Mouse (Mus musculus): ENCODE results near the gene Dgkg. TPM values are rescaled to one million over a fixed set of nuclear protein-coding genes. Genes with fewer than 3 reads are reported as not detected.
A peak's percentile ranks its signal among the peaks of the same experiment; 100 is the strongest.

Dgkg gene
- polyA plus RNA-seq, 1 experiment, result not detected

DNA sequence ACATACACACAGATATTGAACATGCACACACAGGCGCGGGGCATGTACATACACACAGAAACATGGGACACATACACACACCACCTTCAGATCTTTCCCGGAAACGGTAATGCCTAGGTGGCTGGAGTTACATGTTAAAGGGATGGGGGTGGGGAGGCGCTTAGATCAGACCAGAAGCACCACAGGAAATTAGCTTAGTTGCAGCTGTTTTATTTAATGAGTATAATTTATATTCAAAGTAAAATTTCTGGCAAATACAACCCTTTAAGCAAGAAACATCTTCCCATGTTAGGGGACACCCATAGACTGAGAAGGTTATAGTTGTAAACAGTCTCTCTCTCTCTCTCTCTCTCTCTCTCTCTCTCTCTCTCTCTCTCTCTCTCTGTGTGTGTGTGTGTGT lies 1.8 kb downstream of the Dgkg start:
- WGBS, result 52% methylated on average over 5 of the region's 5 CpGs
- TF ChIP-seq CTCF (IDR thresholded peaks at IDR 0.05; ENCODE audit: insufficient read depth, low read depth, low read length) (no peak), POLR2A (IDR thresholded peaks at IDR 0.05; ENCODE audit: insufficient read depth, low read depth, low read length) (no peak)
- Histone ChIP-seq H3K4me3 (ENCODE audit: insufficient read depth, low read depth, low read length) (peak overlapping the region; percentile 69), H3K27ac (ENCODE audit: insufficient read depth, low read depth, low read length) (no peak overlapping the region), H3K4me1 (ENCODE audit: control insufficient read depth, insufficient read depth, low read length) (peaks cover 10% of the 10 kb centered on the region)

- TF ChIP-seq POLR2A (IDR thresholded peaks at IDR 0.05; ENCODE audit: insufficient read depth, low read depth, low read length), result no peak
- no peak for TF ChIP-seq CTCF (IDR thresholded peaks at IDR 0.05; ENCODE audit: insufficient read depth, low read depth, low read length)
- Histone ChIP-seq H3K27ac (ENCODE audit: insufficient read depth, low read depth, low read length) (no peak overlapping the region), H3K4me3 (ENCODE audit: insufficient read depth, low read depth, low read length) (peak overlapping the region; percentile 20; the same call in 1 of the 2 replicates), H3K4me1 (ENCODE audit: control insufficient read depth, insufficient read depth, low read length) (peaks cover 12% of the 10 kb centered on the region)
- WGBS, result 66% methylated on average over 2 of the region's 2 CpGs
These were observed 2.6 kb downstream of the Dgkg start for GRCm38 (mm10) chr16:22654477-22654835.

- Histone ChIP-seq H3K4me3 (ENCODE audit: insufficient read depth, low read depth, low read length) (no peak overlapping the region), H3K4me1 (ENCODE audit: control insufficient read depth, insufficient read depth, low read length) (peaks cover 12% of the 10 kb centered on the region), H3K27ac (ENCODE audit: insufficient read depth, low read depth, low read length) (no peak overlapping the region)
- WGBS, result 89% methylated on average over 11 of the region's 11 CpGs
- TF ChIP-seq POLR2A (IDR thresholded peaks at IDR 0.05; ENCODE audit: insufficient read depth, low read depth, low read length), result no peak
- TF ChIP-seq CTCF (IDR thresholded peaks at IDR 0.05; ENCODE audit: insufficient read depth, low read depth, low read length), result no peak
These were observed 3.1 kb downstream of the Dgkg start for GRCm38 (mm10) chr16:22653817-22654476.

DNA sequence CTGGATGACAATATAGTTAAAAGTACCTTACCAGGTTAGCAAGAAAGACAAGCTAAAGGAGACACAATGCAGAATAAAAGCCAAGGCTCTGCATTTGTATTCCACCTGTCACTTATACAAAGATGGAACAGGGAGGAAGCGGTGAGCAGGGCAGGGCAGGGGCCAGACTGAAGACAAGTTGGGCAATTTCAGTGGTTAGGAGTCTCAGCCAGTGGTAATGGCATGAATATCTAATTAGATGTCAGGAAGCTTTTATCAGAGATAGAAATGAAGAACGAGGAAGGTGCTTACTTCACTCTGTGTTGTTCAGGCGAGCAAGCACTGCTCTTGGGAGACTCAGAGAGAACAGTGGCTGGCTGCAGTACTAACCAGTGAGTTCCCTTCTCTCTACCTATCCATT lies 5.8 kb downstream of the Dgkg start:
- Histone ChIP-seq H3K4me3 (ENCODE audit: insufficient read depth, low read depth, low read length) (no peak overlapping the region), H3K4me1 (ENCODE audit: control insufficient read depth, insufficient read depth, low read length) (peaks cover 9% of the 10 kb centered on the region), H3K27ac (ENCODE audit: insufficient read depth, low read depth, low read length) (no peak overlapping the region)
- no peak for TF ChIP-seq CTCF (IDR thresholded peaks at IDR 0.05; ENCODE audit: insufficient read depth, low read depth, low read length)
- TF ChIP-seq POLR2A (IDR thresholded peaks at IDR 0.05; ENCODE audit: insufficient read depth, low read depth, low read length), result no peak
- 75% methylated on average over 3 of the region's 3 CpGs for WGBS

- Histone ChIP-seq H3K27ac (ENCODE audit: insufficient read depth, low read depth, low read length) (no peak overlapping the region), H3K4me1 (ENCODE audit: control insufficient read depth, insufficient read depth, low read length) (peaks cover 6% of the 10 kb centered on the region), H3K4me3 (ENCODE audit: insufficient read depth, low read depth, low read length) (no peak overlapping the region)
- TF ChIP-seq POLR2A (IDR thresholded peaks at IDR 0.05; ENCODE audit: insufficient read depth, low read depth, low read length), result no peak
- no peak for TF ChIP-seq CTCF (IDR thresholded peaks at IDR 0.05; ENCODE audit: insufficient read depth, low read depth, low read length)
- WGBS, result 97% methylated on average over 1 of the region's 1 CpGs
These were observed 11.8 kb downstream of the Dgkg start for GRCm38 (mm10) chr16:22645256-22645655.

GRCm38 (mm10) chr16:22643460-22643859 lies 13.6 kb downstream of the Dgkg start:
- Histone ChIP-seq H3K27ac (ENCODE audit: insufficient read depth, low read depth, low read length) (no peak overlapping the region), H3K4me1 (ENCODE audit: control insufficient read depth, insufficient read depth, low read length) (peaks cover 4% of the 10 kb centered on the region)
- WGBS, result 62% methylated on average over 8 of the region's 8 CpGs

GRCm38 (mm10) chr16:22642953-22643352 lies 14.1 kb downstream of the Dgkg start:
- no peak for TF ChIP-seq POLR2A (IDR thresholded peaks at IDR 0.05; ENCODE audit: insufficient read depth, low read depth, low read length)
- TF ChIP-seq CTCF (IDR thresholded peaks at IDR 0.05; ENCODE audit: insufficient read depth, low read depth, low read length), result no peak
- H3K27ac ChIP-seq (ENCODE audit: insufficient read depth, low read depth, low read length), result no peak overlapping the region
- WGBS, result 81% methylated on average over 6 of the region's 6 CpGs
- no peak overlapping the region for H3K4me3 ChIP-seq (ENCODE audit: insufficient read depth, low read depth, low read length)
- H3K4me1 ChIP-seq (ENCODE audit: control insufficient read depth, insufficient read depth, low read length), result peaks cover 4% of the 10 kb centered on the region

More at GRCm38 (mm10) chr16:22643460-22643859, 13.6 kb downstream of the Dgkg start:
- no peak overlapping the region for H3K4me3 ChIP-seq (ENCODE audit: insufficient read depth, low read depth, low read length)
- no peak for TF ChIP-seq CTCF (IDR thresholded peaks at IDR 0.05; ENCODE audit: insufficient read depth, low read depth, low read length)
- no peak for TF ChIP-seq POLR2A (IDR thresholded peaks at IDR 0.05; ENCODE audit: insufficient read depth, low read depth, low read length)

GRCm38 (mm10) chr16:22642054-22642453 lies 15.0 kb downstream of the Dgkg start:
- peak overlapping the region; percentile 53 for H3K27ac ChIP-seq (ENCODE audit: insufficient read depth, low read depth, low read length)
- WGBS, result 68% methylated on average over 4 of the region's 4 CpGs
- H3K4me1 ChIP-seq (ENCODE audit: control insufficient read depth, insufficient read depth, low read length), result peaks cover 4% of the 10 kb centered on the region
- no peak overlapping the region for H3K4me3 ChIP-seq (ENCODE audit: insufficient read depth, low read depth, low read length)
- TF ChIP-seq POLR2A (IDR thresholded peaks at IDR 0.05; ENCODE audit: insufficient read depth, low read depth, low read length), result no peak
- no peak for TF ChIP-seq CTCF (IDR thresholded peaks at IDR 0.05; ENCODE audit: insufficient read depth, low read depth, low read length)

GRCm38 (mm10) chr16:22641588-22641987 lies 15.4 kb downstream of the Dgkg start:
- Histone ChIP-seq H3K4me1 (ENCODE audit: control insufficient read depth, insufficient read depth, low read length) (peaks cover 4% of the 10 kb centered on the region), H3K4me3 (ENCODE audit: insufficient read depth, low read depth, low read length) (no peak overlapping the region), H3K27ac (ENCODE audit: insufficient read depth, low read depth, low read length) (peak overlapping the region; percentile 53)
- 33% methylated on average over 9 of the region's 9 CpGs for WGBS
- TF ChIP-seq POLR2A (IDR thresholded peaks at IDR 0.05; ENCODE audit: insufficient read depth, low read depth, low read length), result no peak
- TF ChIP-seq CTCF (IDR thresholded peaks at IDR 0.05; ENCODE audit: insufficient read depth, low read depth, low read length), result no peak

Data from olfactory bulb, adult 2 months (tissue).